Mouse (Mus musculus) olfactory bulb, adult 2 months (tissue): ENCODE data around the gene Exosc10.

Source experiments
- CTCF ChIP-seq: fragments of 200-500 bp; IDR thresholded peaks from 2 replicates; pipeline ENCODE4 v1.5.1; 2012; ENCODE audit warnings: low read depth, mild to moderate bottlenecking, low read length, moderate library complexity; ENCODE audit not compliant: insufficient read depth
- POLR2A ChIP-seq: fragments of 200-500 bp; IDR thresholded peaks from 2 replicates; pipeline ENCODE4 v1.6.1; 2012; ENCODE audit warnings: mild to moderate bottlenecking, low read depth, low read length, moderate library complexity; ENCODE audit not compliant: insufficient read depth

GRCm38 (mm10) chr4:148610631-148611364 lies 52.6 kb downstream of the Exosc10 start:
- TF ChIP-seq CTCF = no peak
- TF ChIP-seq POLR2A = no peak
